Mouse (Mus musculus) adrenal gland, adult 8-10 months (tissue): ENCODE measurements at regions not wholly inside any gene's neighbourhood (a gene's known extent, or its start where the extent isn't known, plus 50 kb on each side); places are given as distances from the start of the nearest gene placed in this dataset.

Experiments used
- DNase-seq: peaks from one replicate; pipeline ENCODE4 v3.0.0; 2022

DNA sequence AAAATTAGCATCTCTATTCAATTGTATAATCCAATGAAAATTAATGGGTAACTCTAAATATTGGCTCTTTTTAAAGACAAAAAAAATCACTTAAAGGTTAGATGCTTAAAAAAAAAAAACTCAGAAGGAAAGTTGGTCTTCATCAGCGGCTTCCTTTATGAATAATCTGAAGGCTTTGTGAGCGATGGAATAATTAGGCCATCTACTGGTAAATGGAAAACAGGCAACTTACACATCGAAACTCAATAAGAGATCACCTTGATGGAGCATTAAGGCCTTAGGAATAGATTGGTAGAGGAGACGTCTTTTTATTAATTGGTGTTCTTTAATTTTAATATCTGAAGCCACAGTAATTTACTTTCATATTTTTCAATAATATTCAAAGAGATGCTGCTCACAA, 218.6 kb upstream of the Tacr3 start:
- DNase-seq: no peak

DNA sequence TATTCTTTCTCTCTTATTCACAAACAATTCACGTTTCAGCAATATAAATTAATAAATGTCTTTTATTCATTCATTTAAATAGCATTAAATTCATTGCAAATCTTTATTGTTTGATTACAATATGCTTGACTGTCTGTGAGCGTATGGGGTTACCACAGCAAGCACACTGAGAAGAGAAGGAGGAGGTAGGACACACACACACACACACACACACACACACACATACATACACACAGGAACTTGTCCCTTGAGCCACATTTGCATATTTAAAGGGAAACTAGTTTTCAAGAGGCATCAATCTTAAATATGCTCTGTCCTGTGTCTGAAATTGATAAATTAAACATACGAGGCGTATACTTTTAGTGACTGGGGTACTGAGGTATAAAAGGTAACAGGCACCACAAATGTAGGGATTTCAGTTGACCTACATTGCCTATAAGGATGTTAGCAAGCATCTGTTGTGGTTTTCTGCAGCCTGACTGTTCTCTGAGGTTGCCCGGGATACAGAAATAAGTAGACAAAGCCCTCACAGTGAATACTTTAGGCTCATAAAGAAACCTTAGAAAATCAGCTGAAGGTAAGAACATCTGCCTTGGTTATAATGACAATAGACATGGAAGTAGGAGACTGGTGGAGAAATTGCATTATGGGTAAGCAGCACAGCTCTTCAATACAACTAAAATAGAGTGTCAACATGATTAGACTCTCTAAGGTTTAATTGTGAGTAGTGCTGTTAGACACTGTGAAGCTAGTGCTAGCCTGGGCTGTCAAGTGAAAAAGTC, 217.1 kb upstream of the Tacr3 start:
- DNase-seq: no peak

DNA sequence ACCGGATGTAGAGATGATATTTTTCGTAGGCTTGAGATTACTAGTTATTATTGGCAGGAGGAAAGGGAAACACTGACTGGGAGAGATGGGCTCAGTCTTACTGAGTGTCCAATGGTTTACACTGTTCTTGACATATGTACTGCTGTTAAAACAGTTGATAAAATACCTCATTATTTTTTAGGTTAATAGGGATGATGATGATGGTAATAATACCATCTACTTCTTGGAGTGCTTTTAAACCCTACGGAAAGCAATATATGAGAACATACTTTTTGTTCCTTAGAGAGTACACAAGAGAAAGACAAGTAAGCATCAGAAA, 216.6 kb upstream of the Tacr3 start:
- DNase-seq: no peak

DNA sequence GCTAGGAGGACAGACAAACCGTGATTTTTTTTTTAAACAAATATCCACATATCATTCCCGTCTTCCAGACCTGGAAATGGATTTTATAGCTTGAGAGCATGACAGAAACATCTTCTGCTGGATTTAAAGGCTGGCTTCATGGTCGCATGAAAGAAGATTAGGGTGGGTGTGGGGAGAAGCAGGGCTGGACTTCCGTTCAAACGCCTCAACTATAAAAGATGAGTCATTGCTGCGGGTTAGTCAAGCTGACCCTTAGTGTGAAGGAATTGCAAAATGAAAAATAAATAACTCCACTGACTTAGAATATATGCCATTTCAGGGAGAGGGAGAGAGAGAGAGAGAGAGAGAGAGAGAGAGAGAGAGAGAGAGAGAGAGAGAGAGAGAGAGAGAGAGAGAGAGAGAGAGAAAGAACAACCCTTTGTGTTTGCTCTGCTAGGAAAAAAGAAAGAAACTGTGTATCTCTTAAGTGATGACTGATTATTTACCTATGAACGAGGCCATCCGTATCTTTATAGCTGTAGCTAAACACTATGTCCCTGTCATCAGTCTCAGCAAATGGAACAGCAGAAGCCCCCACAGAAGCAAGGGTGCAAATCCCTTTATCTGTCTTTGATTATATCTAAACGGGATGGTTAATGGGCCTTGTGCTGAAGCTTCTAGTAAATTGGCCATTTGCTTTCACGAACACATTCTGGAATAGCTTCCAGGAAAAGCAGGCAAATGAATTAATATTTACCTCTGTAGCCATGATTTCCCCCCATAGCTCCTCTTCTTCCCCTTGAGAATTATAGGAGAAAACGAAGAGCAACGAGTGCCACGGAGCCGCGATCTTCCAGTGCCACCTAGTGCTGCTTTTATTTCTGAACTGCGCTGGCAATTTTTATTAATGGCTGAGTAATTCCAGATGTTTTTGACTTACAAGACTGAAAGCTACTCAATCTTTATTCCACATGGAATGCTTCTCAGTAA, 199.4 kb upstream of the Tacr3 start:
- DNase-seq: peak; percentile 5

DNA sequence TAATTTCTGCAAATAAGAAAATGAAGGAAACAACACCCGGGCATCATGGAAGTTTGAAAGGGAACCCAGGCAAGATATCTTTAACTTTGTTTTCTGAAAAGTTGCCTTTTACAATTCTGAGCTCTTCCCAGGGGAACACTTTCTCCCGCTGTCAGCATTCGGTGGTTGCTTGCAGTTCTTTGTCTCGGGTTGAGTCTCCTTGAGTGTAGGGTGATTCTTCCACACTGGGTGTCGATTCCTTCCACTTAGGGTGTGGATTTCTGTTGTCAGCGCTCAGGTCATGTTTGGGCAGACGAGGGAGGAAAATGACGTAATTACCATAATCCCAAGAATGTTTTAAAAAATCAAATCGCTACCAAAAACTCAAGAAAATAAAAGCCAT, 198.7 kb upstream of the Tacr3 start:
- DNase-seq: no peak

DNA sequence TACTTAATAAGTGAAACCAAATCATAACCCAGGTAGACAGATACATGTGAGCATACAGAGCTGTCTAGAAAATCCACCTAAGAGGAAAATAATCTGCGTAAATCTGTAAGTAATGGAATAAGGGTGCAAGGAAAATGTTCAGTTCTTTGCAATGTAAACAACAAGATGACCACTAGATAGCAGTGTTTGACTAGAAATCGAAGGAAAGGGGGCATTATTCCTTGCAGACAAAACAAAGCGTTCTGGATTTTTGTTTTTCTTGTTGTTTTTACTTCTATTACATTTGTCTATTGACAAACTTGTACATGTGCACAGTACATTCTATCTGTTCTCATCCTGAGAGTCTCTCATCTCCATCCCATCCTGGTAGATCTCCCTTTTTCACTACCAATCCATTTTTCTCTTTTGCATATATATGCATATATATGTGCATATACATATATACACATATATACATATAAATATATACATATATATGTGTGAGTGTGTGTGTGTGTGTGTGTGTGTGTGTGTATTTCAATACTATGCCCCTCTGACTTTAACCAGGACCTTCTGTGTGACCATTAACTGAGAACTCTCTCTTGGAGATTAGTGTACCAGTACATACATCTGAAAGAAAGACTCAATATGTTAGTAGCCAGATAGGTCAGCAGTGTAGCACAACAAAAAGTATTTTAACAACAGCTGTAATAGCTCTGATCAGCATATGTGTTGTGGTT, 179.9 kb upstream of the Tacr3 start:
- DNase-seq: no peak

DNA sequence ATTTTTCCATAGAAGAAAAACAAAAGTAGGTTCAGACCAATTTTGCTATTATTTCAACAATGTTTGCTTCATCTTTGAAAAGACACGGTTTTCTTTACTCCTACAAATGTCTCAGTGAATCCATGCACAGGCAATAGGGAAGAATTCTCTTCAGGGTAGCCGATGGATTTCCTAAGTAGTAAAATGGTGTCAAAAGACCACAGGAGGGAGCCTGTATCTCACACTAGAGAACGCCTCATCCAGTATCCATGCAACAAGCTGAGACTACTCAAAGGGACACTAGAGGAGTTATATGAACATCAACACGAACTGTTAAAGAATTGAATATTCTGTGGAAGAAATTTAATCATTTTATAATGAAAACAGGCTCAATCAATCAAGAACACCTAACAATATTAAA, 174.8 kb upstream of the Tacr3 start:
- no peak for DNase-seq

DNA sequence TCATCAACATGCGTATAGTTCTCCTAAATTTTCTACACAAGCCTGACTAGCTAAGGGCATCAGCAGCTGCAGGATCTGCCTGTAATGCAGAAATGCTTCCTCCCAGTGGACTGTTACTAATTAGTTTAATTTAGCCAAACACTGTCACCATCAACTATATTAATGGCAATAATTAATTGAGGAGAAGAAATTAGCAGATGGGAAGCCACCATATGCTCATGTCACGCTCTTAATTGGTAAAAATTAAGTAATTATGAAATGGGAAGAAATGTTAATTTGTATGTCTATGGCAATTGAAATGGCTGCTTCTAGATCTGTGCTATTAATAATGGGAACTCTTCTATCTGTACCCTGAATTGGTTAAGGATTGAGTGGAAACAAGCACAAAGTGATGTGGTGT, 133.9 kb upstream of the Tacr3 start:
- no peak for DNase-seq

DNA sequence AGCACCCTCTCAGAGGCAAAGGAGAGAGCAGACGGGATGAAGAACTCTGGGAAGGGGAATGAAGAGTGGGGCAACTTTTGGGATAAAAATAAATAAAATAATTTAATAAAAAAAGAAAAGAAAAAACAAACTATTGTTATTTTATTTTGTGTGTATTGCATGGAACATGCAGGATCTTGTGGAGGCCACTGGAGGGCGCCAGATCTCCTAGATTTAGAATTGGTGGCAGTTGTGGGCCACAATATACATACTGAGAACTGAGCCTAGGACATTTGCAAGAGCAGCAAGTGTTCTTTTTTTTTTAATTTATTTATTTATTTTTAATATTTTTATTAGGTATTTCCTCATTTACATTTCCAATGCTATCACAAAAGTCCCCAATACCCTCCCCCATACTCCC, 110.2 kb upstream of the Tacr3 start:
- DNase-seq: no peak

DNA sequence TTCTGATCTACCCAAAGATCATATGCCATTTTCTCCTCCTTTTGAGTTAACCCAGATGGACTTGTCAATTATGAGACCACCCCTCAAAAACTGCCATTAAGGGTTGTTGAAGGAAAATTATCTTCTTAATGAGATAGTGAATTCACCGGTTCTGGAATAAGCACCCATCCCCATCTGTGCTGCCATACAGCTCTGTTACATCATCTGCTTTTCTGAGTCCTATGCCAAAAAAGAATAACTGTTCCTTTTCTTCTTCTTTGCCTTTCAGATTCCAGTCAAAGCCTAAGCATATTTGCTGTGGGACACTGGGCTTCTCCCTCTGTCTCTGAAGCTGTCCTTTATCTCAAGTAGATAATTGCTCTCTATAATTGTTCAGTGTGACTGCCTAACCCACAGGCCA, 93.1 kb upstream of the Tacr3 start:
- DNase-seq: no peak

DNA sequence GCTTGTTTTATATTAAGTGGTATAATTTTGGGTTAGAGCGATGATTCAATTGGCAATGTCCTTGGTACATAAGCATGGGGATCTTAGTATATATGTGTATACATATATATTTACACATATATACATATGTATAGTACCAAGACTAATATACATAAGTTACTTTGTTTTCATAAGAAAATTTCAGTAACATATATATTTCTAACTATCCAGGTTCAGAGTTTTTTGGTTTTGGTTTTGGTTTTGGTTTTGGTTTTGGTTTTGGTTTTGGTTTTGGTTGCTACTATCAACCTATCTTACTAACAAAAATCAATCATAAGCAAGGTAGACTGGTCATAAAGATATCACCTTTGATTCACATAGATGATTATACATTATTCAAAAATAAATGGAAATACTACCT, 67.7 kb upstream of the Tacr3 start:
- no peak for DNase-seq

DNA sequence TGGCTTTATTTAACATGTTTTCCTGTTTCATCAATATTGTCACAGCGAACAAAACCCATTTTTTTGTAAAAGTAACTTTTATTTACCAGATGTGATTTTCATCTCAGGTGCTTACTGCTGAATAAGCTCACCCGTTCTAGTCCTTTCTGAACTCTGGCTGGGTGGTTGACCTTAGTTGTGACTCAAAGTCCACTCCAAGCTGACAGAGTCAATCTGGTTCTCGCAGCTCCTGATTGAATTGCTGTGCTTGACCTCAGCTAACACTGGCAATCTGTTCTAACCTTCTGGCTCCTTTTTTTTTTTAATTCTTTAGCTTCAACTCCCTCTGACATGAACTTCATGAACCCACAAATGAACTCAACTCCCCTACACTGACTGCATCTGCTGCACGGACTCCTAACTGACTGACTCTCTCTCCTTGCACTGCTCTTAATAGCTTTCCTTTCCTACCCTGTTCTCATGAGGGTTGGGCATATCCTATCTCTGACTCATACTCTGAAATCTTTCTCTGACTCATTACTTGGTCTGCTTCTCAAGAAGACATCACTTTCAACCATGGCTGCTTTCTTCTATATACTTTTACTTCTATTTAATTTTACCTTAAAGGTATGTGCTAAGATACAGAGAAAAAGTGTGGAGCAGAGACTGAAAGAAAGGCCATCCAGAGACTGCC, 65.4 kb upstream of the Tacr3 start:
- DNase-seq: no peak
